Mouse (Mus musculus): ENCODE measurements at regions not wholly inside any gene's neighbourhood (a gene's known extent, or its start where the extent isn't known, plus 50 kb on each side); places are given as distances from the start of the nearest gene placed in this dataset.
"Not testable (repeated sequence)": the region's sequence is repeated elsewhere in the genome, so short reads cannot be mapped to it uniquely, and the experiment has no call there.

DNA sequence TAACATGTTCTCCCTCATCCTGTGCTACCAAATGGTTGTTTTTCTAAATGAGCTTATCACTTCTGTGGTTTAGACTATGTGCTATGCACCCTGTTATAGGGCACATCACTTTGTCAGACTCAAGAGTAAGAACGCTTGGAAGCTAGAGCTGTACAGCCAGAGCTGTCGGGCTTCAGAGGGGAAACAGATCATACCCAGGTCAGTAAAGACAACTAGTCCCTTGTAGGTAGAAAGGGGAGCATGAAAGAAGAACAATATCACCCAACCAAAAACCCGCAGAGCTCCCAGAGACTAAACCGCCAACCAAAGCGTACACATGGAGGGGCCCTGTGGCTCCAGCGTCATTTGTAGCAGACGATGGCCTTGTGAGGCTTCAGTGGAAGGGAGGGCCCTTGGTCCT is 239.0 kb upstream of the Zic4 start:
- no peaks in the 10 kb centered on the region for H3K79me2 ChIP-seq (ENCODE audit: control insufficient read depth, insufficient read depth)
- no peaks in the 10 kb centered on the region for H3K36me3 ChIP-seq (ENCODE audit: control insufficient read depth, insufficient read depth)
- no peaks in the 10 kb centered on the region for H3K27me3 ChIP-seq (ENCODE audit: control insufficient read depth, insufficient read depth, insufficient read length)
- no peak overlapping the region for H3K4me3 ChIP-seq (ENCODE audit: insufficient read depth, poor library complexity, severe bottlenecking)
- no peak overlapping the region for H3ac ChIP-seq (ENCODE audit: control insufficient read depth, insufficient read length, low read depth)
- H3K79me3 ChIP-seq (ENCODE audit: low read depth), result no peaks in the 10 kb centered on the region
- no peak for TF ChIP-seq CEBPB (IDR thresholded peaks at IDR 0.05; ENCODE audit: low read depth)

DNA sequence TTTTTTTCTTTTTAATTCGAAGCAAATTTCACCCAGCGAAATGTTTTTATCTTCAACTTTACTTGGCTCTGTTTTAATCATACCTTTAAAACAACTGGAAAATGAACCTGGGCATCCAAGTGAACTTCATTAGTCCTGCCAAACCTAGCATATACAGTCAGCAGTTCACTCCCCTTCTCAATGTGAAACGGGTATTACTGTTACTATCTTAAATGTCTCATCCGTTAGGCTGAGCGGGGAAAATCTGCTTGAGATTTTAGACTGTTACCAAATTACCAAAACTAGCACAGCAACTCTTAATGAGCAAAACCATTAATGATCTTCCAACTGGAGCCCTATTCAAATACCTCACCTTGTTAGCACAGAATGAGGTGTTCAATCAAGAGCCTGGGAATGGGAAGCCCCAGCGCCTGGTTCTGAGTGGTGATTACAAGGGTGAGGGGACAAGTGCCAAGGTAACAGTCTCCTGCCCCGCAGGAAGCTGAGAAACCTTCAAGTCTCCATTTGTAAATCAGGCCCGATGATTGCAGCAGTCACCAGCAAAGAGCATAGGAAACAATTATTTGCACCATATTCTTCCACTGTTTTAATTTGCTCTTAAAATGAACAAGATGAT is 235.5 kb upstream of the Zic4 start:
- Histone ChIP-seq H3K4me3 (ENCODE audit: insufficient read depth, poor library complexity, severe bottlenecking) (no peak overlapping the region), H3K79me2 (ENCODE audit: control insufficient read depth, insufficient read depth) (no peaks in the 10 kb centered on the region), H3K36me3 (ENCODE audit: control insufficient read depth, insufficient read depth) (no peaks in the 10 kb centered on the region), H3ac (ENCODE audit: control insufficient read depth, insufficient read length, low read depth) (no peak overlapping the region), H3K79me3 (ENCODE audit: low read depth) (no peaks in the 10 kb centered on the region), H3K27me3 (ENCODE audit: control insufficient read depth, insufficient read depth, insufficient read length) (no peaks in the 10 kb centered on the region)
- TF ChIP-seq USF1 (IDR thresholded peaks at IDR 0.05; ENCODE audit: low read depth), result no peak
- no peak for TF ChIP-seq FOSL1 (IDR thresholded peaks at IDR 0.05; ENCODE audit: insufficient read depth, low read length, poor library complexity, severe bottlenecking)

DNA sequence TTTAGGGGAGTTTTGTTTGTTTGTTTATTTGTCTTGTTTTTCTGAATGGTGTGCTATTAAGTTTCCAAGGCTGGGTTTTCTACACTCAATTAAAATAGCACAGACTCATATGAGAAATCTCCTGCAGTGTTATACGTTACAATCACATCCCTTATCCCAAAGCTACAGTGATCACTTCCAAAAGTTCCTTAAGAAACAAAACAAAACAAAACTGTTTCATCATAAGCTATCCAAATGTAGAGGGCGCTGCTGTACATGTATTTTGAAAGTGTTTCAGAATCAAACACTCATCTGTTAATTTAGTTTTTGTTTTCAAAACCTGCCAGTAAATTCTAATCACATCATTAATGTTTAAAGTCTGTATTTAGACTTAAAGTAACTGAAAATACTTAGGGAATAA is 233.7 kb upstream of the Zic4 start:
- not testable (repeated sequence) for H3K4me3 ChIP-seq (ENCODE audit: insufficient read depth, poor library complexity, severe bottlenecking); H3ac ChIP-seq (ENCODE audit: control insufficient read depth, insufficient read length, low read depth); H3K36me3 ChIP-seq (ENCODE audit: control insufficient read depth, insufficient read depth); H3K79me2 ChIP-seq (ENCODE audit: control insufficient read depth, insufficient read depth); H3K27me3 ChIP-seq (ENCODE audit: control insufficient read depth, insufficient read depth, insufficient read length); H3K79me3 ChIP-seq (ENCODE audit: low read depth)

DNA sequence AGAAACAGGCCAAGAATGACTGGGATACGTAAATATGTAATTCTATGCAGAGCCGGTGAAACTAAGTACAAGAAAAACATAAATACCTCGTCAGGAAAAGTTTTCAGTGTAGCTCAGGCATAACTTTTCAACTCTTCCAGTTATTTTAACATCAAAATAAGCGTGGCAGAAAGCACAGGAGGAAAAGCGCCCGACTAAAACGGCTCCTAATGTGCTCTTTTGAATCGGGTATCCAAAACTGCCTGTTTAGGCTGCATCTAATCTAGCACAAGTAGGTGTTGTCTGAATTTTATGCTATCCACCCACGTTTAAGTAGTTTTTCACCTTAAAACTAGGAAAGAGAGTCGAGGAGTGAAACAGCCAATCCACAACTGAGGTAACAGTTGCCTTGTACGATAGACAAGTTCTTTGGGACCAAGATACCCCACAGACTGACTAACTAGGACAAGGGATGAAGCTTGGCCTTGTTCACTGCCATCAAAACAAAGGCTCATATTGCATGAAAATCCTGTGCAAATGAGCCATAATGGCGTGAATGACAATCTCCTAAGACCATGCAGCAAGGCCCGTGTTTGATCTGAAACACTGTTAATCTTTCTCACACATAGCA is 232.0 kb upstream of the Zic4 start:
- no peaks in the 10 kb centered on the region for H3K79me2 ChIP-seq (ENCODE audit: control insufficient read depth, insufficient read depth)

DNA sequence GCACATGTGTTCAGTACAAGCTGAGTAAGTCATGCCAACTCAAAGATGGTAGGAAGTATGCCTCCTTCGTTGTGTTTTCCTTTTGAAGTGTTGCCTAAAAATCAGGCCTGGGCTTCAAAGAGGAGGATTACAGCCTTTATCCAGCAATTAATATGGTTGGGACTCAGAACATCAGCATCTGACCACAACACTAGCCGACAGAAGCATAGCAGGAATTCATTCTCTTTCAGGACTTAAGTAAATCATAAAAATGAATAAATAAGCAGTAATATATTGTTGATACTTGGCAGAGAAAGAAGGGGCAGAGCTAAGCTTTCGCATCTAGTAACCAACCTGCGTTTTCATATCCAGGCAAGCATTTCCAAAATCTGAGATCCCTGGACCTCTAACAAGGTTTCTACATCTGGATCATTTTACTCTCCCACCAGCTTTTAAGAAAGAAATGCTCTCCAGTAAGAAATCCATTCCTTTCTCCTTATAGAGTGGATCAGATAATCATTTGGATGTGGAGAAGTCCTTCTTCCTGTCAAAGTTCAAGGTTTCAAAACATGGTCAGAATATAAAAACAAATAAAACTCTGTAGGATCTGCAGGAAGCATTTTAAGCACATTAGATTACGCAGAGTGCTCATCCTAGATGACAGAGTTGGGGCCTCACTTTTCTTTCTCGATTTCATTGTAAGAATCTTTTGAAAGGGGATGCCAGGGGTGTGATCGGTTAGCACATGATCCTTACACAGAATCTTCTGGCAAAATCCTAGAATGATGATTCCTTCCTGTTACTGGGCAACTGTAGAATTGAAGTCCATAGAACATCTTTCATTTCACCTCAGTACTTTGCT is 230.6 kb upstream of the Zic4 start:
- TF ChIP-seq CEBPB (IDR thresholded peaks at IDR 0.05; ENCODE audit: low read depth), result no peak
- TF ChIP-seq MYOD1 (IDR thresholded peaks at IDR 0.05; ENCODE audit: control insufficient read depth, insufficient read length, low read depth), result no peak
- no peak for TF ChIP-seq MAX (IDR thresholded peaks at IDR 0.05)
- no peak for TF ChIP-seq USF1 (IDR thresholded peaks at IDR 0.05; ENCODE audit: low read depth)
- no peak for TF ChIP-seq FOSL1 (IDR thresholded peaks at IDR 0.05; ENCODE audit: insufficient read depth, low read length, poor library complexity, severe bottlenecking)
- TF ChIP-seq MYOG (IDR thresholded peaks at IDR 0.05; ENCODE audit: control insufficient read depth, extremely low read depth, insufficient read length), result no peak
- no peak for TF ChIP-seq CTCF (IDR thresholded peaks at IDR 0.05; ENCODE audit: control insufficient read depth, insufficient read depth, insufficient read length)
- Histone ChIP-seq H3K79me3 (ENCODE audit: low read depth) (no peaks in the 10 kb centered on the region), H3K36me3 (ENCODE audit: control insufficient read depth, insufficient read depth) (no peaks in the 10 kb centered on the region), H3K79me2 (ENCODE audit: control insufficient read depth, insufficient read depth) (no peaks in the 10 kb centered on the region), H3K27me3 (ENCODE audit: control insufficient read depth, insufficient read depth, insufficient read length) (no peaks in the 10 kb centered on the region), H3K4me3 (ENCODE audit: insufficient read depth, poor library complexity, severe bottlenecking) (no peak overlapping the region), H3ac (ENCODE audit: control insufficient read depth, insufficient read length, low read depth) (no peak overlapping the region)

More for the DNA sequence above, 232.0 kb upstream of the Zic4 start:
- H3K36me3 ChIP-seq (ENCODE audit: control insufficient read depth, insufficient read depth), result no peaks in the 10 kb centered on the region
- no peak overlapping the region for H3ac ChIP-seq (ENCODE audit: control insufficient read depth, insufficient read length, low read depth)
- H3K79me3 ChIP-seq (ENCODE audit: low read depth), result no peaks in the 10 kb centered on the region
- no peak overlapping the region for H3K4me3 ChIP-seq (ENCODE audit: insufficient read depth, poor library complexity, severe bottlenecking)
- no peaks in the 10 kb centered on the region for H3K27me3 ChIP-seq (ENCODE audit: control insufficient read depth, insufficient read depth, insufficient read length)
- TF ChIP-seq MAX (IDR thresholded peaks at IDR 0.05), result no peak
- TF ChIP-seq CTCF (IDR thresholded peaks at IDR 0.05; ENCODE audit: control insufficient read depth, insufficient read depth, insufficient read length), result no peak
- no peak for TF ChIP-seq MYOG (IDR thresholded peaks at IDR 0.05; ENCODE audit: control insufficient read depth, extremely low read depth, insufficient read length)
- no peak for TF ChIP-seq USF1 (IDR thresholded peaks at IDR 0.05; ENCODE audit: low read depth)
- no peak for TF ChIP-seq MYOD1 (IDR thresholded peaks at IDR 0.05; ENCODE audit: control insufficient read depth, insufficient read length, low read depth)
- no peak for TF ChIP-seq CEBPB (IDR thresholded peaks at IDR 0.05; ENCODE audit: low read depth)
- TF ChIP-seq FOSL1 (IDR thresholded peaks at IDR 0.05; ENCODE audit: insufficient read depth, low read length, poor library complexity, severe bottlenecking), result no peak

DNA sequence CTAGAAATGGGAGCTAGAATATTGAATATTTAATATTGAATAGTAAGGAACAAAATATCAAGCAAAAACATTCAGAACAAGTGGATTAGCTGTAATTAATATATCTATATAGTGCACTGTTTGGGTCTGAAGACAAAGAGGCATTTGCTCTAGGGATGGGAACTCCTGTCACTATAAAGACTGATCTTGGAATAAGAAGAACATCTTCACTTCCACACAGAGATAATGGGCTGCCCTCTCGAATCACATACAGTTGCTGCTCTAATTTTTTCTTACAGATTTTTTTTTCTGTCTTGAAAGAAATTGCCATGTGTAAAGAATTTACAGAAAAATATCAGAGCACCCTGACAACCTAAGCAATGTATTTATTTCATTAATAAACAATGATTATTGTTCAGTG is 229.7 kb upstream of the Zic4 start:
- Histone ChIP-seq H3K4me3 (ENCODE audit: insufficient read depth, poor library complexity, severe bottlenecking) (no peak overlapping the region), H3K27me3 (ENCODE audit: control insufficient read depth, insufficient read depth, insufficient read length) (no peaks in the 10 kb centered on the region), H3K36me3 (ENCODE audit: control insufficient read depth, insufficient read depth) (no peaks in the 10 kb centered on the region), H3K79me3 (ENCODE audit: low read depth) (no peaks in the 10 kb centered on the region), H3ac (ENCODE audit: control insufficient read depth, insufficient read length, low read depth) (no peak overlapping the region), H3K79me2 (ENCODE audit: control insufficient read depth, insufficient read depth) (no peaks in the 10 kb centered on the region)
- TF ChIP-seq MAX (IDR thresholded peaks at IDR 0.05) (no peak), CTCF (IDR thresholded peaks at IDR 0.05; ENCODE audit: control insufficient read depth, insufficient read depth, insufficient read length) (no peak), MYOD1 (IDR thresholded peaks at IDR 0.05; ENCODE audit: control insufficient read depth, insufficient read length, low read depth) (no peak), USF1 (IDR thresholded peaks at IDR 0.05; ENCODE audit: low read depth) (no peak), MYOG (IDR thresholded peaks at IDR 0.05; ENCODE audit: control insufficient read depth, extremely low read depth, insufficient read length) (no peak), FOSL1 (IDR thresholded peaks at IDR 0.05; ENCODE audit: insufficient read depth, low read length, poor library complexity, severe bottlenecking) (no peak), CEBPB (IDR thresholded peaks at IDR 0.05; ENCODE audit: low read depth) (no peak)
